Mouse (Mus musculus) layer of hippocampus, adult 8-10 months (tissue): ENCODE results near the gene Nfkbie. TPM values are rescaled to one million over a fixed set of nuclear protein-coding genes. Genes with fewer than 3 reads are reported as not detected.

Experiments
- DNase-seq, 2 experiments: peaks; one replicate each; pipeline ENCODE4 v3.0.0; 2022; ENCODE audit warnings: low spot score in 2 of 2
- total RNA-seq, 4 experiments: library from RNA; stranded (reverse); gene quantifications; 2 replicates each; pipeline ENCODE4 v1.2.4; 2022

Gene Nfkbie
- total RNA-seq, 4 experiments from 2014 or later = 2.3 to 3.3 (median 2.7) TPM

DNA sequence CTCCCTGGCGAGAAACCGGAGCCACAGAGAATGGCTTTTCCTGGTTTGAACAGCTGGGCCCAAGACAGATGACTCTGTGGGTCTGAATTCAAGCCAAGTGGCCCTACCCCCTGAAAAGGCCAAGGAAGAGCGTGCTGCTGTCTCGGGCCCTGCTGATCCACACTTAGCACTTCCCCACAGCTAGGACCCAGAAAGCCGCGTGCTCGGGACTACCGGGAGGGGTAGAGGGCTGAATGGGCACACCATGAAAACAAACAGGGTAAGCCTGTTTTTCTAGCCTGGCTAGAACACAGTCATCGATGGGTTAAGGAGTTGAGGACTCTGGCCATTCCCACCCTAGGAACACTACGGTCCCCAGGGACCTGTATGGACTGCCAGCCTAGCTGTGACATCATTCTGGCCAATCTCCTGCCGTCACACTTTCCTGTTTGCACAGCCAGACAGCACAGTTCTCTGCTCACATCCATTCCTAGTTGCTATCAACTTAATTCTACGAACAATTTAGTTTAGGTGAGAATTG is 25.5 kb downstream of the Nfkbie start:
- no peak for DNase-seq

DNA sequence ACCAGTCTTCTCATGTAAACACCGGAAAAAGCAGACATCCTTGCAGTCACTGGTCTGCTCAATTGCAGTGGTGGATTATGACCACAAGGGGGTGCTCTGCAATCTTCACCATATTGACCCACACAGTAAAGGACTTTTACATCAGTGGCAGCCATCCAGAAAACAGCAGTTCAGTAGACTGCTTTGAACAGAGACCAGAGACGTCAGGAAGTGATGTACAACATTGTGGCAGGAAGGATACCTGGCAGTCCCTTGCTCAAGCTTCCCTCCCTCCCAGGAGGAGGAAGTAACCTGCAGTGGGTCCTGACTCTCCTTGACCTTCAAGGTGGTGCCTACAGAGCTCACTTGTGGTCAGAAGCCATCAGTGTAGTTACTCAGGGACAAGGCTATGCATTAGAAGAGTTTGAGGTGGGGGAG is 26.1 kb downstream of the Nfkbie start:
- peak in 1 of 2 experiments; percentile 64 for DNase-seq

DNA sequence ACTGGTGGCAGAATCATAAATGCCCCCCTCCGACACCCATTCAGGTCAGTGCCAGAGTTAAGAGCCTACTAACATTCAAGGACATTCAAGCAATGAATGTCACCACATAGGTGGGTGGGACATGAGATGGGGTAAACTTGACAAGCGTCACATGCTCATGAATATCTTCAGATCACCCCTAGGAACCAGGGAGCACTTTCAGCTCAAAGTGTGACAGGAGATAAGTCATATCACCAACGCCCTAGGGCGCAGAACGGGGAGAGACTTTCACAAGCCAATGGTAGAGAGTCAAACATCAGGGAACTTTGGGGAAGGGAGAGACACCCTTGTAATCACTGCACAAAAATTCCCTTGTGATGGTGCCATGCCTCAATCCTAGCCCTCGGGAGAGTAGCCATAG is 26.7 kb downstream of the Nfkbie start:
- no peak for DNase-seq

DNA sequence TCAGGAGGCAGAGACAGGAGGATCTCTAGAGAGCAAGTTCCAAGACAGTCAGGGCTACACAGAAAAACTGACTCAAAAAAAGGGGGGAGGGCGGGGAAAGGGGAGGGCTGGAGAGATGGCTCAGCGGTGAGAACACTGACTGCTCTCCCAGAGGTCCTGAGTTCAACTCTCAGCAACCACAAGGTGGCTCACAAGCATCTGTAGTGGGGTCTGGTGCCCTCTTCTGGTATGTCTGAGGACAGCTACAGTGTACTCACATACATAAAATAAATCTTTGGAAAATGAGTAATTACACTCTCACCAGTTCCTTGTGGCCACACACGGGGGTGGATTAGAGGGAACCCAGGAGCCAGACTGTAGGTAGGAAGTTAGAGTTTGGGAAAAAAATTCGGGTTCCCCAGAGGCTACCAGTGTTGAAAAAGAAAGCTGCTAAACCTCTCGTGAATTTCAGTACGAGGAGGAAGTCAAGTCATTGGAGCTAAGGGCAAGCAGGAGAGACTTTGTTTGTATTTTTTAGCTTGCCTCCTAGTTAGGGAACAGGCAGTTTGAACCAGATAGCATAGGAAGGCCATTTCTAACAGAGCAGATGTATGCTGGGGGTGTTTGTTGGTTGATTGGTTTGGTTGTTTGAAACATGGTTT is 27.3 kb downstream of the Nfkbie start:
- no peak for DNase-seq

DNA sequence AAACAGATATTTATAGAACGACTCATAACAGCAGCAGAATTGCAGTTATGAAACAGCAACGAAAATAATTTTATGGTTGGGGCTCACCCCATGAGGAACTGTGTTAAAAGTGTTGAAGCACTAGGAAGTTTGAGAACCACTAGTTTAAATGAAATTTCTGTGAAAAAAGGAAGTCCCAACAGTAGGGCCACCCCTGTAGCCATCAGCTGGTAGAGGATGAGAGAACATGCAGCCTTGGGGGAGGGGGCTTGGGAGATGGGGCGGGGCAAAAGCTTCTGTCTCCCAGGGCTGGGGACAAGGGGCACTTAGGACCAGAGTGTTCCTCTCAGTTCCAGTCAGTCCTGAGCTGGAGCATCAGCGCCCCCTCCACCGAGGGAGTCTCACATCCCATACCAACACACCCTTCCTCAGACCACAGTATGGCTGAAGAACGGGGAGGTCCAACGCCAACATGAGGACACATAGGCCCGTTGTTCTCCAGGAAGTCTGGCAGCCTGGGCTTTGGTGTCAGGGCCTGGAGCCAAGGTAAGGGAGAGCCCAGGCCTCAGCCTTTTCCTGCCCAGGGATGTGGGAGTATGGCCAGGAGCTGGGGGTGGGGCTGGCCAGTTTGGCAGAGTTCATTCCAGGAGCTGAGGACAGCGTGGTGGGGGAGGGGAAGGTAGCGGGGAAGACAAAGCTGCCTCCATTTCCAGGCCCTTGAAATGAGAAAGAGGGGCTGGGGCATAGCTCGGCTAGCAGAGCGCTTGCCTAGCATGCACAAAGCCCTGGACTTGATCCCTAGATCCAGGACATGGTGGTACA is 28.8 kb downstream of the Nfkbie start:
- peak; percentile 67 to 79 for DNase-seq

DNA sequence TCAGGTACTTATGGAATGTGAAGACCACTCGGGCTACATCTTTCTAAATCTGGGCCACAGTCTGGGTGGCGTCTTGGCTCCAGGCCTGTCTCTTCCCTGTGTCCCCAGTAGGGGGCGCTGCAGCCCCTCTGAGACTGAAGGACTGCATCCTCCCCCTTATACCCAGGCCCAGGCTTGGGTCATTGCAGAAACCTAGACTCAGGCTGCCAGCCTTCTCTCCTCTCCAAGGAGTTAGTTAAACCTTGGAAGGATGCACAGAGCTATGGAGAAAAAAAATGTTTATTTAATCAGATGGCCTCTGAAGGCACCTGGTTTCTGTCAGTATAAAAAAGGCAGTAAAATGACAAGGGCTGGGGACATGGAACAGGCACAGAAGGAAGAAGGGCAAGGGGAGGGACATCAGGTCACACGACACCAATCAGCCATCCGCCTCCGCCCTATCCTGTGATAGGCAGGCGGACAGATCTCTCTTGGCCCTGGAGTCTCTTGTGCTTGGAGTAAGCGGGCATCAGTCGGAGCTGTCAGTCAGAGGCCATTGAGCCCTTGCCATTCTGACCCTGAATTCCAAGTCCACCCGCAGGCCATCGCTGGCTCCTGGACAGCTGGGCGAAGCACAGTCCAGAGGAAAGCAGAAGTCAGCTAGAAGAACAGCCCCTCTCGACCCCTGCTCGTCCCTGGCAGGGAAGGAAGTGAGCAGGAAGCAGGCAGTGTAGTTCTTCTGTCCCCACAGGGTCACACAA is 29.6 kb downstream of the Nfkbie start:
- peak in 1 of 2 experiments; percentile 76 for DNase-seq

- no peak for DNase-seq
Measured at GRCm38 (mm10) chr17:45585725-45586448, 30.4 kb downstream of the Nfkbie start.

GRCm38 (mm10) chr17:45586449-45586837 is 30.9 kb downstream of the Nfkbie start:
- DNase-seq = no peak

DNA sequence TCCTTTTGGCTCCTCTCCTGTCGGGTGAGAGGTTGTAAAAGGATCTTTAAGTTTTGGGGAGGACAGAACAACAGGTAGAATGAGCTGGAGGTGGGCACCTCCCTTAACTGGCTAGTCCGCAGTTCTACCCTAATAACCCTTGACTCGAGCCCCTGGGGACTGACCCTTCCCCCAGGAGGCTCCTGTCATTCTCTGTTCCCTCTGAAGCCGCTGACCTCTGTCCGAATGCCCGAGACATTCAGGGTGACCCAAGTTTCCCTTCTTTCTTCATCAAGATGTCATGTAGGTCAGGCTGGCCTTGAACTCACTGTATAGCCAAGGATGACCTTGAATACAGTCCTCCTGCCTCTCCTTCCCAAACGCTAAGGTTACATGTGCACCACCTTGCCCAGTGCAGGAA is 32.9 kb downstream of the Nfkbie start:
- DNase-seq = no peak

DNA sequence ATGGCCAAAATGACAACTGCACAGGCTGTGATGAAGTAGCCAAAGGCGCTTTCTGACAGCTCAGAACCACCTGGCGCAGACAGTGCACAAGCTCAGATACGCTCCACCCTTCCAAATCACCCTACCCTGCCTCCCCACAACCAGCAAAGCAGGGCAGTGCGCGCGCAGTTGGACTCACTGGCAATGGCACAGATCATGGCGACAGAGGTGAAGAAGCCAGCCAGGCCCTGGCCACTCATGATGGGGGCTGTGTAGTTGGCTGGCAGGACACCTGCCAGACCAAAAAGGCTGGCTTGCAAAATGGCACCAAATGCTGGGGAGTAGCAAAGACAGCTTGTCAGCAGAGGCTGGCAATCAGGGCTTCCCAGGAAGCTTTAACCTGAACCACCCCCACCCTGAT is 33.7 kb downstream of the Nfkbie start:
- no peak for DNase-seq

GRCm38 (mm10) chr17:45589844-45590243 is 34.3 kb downstream of the Nfkbie start:
- no peak for DNase-seq

GRCm38 (mm10) chr17:45590410-45590809 is 34.9 kb downstream of the Nfkbie start:
- no peak for DNase-seq

DNA sequence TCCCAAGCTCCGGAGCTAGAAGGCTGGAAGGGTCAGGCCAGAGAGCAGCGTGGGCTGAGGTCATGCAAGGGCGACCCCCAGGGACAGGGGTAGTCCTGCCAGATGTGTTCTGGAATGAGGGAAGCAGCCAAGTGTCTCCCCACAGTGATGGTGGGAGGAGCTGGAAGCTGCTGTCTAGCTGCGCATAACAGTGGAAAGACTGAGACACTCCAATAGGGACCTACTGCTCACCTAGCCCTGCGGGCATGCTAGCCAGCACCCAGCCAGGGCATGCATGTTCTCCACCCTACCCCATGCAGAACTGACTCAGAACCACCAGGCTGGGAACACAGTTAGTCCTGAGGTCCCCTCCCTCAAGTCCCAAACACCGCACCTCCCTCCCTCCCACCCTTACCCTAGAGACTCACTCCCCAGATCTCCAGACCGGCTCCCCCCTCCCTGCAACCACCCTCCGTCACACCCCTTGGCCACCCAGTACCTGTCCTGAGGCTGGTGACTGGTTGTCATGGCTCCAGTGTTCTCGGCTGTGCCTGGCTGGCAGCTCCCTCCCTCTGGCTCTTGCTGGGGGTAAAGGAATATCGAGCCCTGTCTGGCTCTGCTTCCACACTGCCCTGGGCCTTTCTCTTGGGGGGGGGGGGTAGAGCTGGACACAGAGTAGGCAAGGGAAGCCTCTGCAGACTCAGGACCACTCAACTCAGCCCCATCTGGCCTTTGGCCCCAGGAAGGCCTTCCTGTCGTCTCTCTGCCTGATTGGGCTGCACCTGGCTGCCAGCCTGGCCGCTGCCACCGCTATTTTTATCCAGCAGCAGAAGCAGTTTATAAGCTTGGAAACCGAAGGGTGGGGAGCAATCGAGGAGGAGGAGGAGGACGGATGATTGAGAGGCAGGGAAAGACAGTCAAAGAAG is 36.5 kb downstream of the Nfkbie start:
- DNase-seq = no peak

DNA sequence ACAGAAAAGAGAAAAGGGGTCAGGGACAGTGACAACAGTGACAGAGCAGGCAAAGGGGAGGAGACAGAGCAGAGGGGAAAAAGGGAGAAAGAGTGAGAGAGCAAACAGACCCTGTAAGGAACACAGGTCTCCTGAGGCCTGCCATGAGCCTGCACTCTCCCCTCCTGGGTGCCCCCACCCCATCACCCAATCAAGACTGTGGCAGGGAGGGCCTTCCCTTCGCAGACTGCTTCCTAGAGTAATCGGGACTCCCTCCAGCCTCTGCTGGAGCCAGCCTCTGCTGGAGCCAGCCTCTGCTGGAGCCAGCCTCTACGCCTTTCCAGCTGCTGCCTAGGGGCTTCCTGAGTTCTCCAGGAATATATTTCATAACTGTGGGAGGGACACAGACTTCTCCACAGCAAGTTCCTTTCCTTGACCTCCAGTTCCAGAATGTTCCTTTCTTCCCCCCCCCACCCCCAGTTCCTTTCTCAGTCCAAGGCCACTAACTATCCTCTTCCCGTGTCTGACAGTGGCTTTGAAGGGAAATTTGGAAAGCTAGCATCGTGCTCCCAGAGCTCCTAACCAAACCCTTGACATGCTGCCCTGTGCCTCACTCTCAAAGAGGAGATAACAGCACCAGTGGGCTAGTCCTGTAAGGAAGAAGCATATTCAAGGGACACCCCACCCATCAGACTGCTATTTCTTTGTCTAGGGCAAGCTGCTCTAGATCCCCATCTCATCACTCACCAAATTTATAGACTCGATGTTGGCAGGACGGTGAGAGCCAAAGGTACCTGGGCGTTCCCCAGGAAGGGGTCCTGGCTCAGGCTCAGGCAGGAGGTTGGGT is 37.3 kb downstream of the Nfkbie start:
- no peak for DNase-seq

DNA sequence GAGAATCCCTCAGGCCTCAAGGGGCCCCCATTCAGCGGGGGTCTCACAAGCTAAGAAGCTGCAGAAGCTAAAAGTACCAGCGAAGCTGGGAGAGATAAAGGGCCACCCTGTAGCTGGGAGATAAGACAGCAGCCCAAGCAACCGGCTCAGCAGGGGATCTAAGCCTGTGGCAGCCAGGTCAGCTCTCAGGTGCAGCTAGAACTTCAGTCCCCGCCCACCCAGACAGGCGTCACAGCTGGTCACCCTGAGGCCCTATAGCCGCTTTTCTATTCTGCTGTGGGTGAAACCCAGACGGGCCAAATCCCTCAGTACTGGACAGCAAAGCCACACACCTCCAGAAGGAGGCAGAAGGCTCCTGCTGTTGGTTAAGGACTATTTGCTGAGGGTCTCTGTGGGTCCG is 38.0 kb downstream of the Nfkbie start:
- DNase-seq = no peak

DNA sequence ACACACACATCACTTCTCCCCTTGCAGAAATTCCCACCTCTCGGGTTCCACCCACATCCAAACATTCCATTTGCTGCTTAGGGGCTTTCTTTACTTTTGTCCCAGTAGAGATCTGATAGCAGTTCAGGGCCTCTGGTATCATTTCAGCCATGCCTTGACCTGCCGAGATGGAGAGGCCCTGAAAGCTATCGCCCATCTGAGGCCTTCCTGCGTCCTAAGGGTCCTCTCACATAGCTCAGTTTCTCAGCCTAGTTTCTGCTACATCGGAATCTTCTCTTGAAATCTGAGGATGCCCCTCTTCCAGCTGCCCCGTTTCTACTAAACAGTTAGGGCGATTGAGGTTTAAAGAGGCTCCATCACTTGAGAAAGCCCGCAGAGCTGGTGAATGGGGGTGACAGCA is 38.7 kb downstream of the Nfkbie start:
- no peak for DNase-seq

DNA sequence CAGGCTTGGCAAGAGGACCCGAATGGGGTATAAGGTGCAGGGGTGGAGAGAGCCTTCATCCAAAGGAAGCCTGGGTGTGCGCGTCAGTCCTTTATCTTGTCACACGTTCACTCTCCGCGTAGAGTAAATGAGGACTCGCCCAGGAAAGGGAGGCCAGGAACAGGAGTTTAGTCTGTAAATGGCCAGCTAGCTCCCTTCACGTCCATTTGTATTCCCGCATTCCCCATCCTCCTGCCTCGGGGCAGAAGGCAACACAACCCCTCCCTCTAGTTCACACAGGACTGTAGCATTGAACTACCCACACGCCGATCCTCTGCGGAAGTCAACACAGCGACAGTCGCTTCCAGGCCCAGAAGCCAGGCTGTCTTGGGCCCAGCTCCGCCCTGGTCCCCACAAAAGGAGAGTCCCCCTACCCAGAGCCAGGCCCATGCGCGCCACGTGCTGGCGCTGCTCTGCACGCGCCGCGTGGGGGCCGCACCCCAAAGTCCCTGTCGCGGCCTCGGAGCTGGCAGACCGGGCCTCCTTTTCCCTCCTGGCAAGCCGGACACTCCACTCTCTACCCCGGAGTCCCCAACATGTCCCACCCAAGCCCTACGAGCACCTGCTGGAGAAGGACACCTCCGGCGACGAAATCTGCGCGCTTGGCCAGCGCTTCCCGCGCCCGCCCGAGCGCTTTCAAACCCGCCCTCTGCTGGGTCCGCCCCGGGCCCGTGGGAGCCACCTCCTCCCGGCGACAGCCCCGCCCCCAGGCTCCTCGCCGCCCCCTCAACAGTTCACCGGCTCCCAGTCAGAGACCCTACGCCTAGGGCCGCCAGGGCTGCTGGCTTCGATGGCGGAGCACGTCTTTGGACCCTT is 39.6 kb downstream of the Nfkbie start:
- DNase-seq = no peak

- DNase-seq = no peak
Measured at GRCm38 (mm10) chr17:45595736-45596390, 40.4 kb downstream of the Nfkbie start.
